Mouse (Mus musculus) hindbrain, embryonic 12.5 days (tissue): ENCODE measurements around the gene Mrps11. TPM values are rescaled to one million over a fixed set of nuclear protein-coding genes. Genes with fewer than 3 reads are reported as not detected.

ENCODE experiments used
- polyA plus RNA-seq: library from polyadenylated mRNA; unstranded; fragments of >200 nt; fragmentation: Nextera tagmentation; extraction: Ambion mirVana; gene quantifications from 2 replicates; pipeline ENCODE4 v1.2.1, GENCODE M21; 2016

Gene Mrps11
- polyA plus RNA-seq, 1 experiment from 2014 or later, result 64.0 TPM

Other genes with a start within 250 kb of the Mrps11 start
- 9.3 and 9.9 TPM in 2 replicates for gene Ntrk3, start 45.1 kb upstream of the Mrps11 start, polyA plus RNA-seq
- gene Mrpl46, start 412 bp downstream of the Mrps11 start, polyA plus RNA-seq, result 57.3 and 59.3 TPM in 2 replicates
- gene Det1, start 64.1 kb downstream of the Mrps11 start, polyA plus RNA-seq, result 19.8 and 21.6 TPM in 2 replicates
- 44.3 and 44.6 TPM in 2 replicates for gene Aen, start 112.7 kb downstream of the Mrps11 start, polyA plus RNA-seq
- gene Isg20, start 130.3 kb downstream of the Mrps11 start, polyA plus RNA-seq, result 0.40 and 0.86 TPM in 2 replicates